Mouse (Mus musculus) lung, embryonic 15.5 days (tissue): ENCODE data around the gene Gm47955. TPM values are rescaled to one million over a fixed set of nuclear protein-coding genes. Genes with fewer than 3 reads are reported as not detected.
"Not testable (repeated sequence)": the region's sequence is repeated elsewhere in the genome, so short reads cannot be mapped to it uniquely, and the experiment has no call there.

Experiments used
- ATAC-seq: fragments of 200-750 bp; cut with Nextera tagmentation; 2 replicates; pipeline ENCODE4 v1.8.0; 2017; ENCODE audit warnings: moderate number of reproducible peaks, borderline replicate concordance; ENCODE audit not compliant: low FRiP score, low TSS enrichment; ENCODE audit errors: extremely low read depth
- H3K27ac ChIP-seq: fragments of 300-500 bp; sonication (generic); 2 replicates; pipeline ENCODE4 v1.5.1; 2015; ENCODE audit warnings: moderate library complexity, mild to moderate bottlenecking, inconsistent platforms
- H3K27me3 ChIP-seq: fragments of 300-500 bp; sonication (generic); 2 replicates; pipeline ENCODE4 v1.6.1; 2015; ENCODE audit warnings: inconsistent platforms
- H3K36me3 ChIP-seq: fragments of 300-500 bp; sonication (generic); 2 replicates; pipeline ENCODE4 v1.6.1; 2015; ENCODE audit warnings: inconsistent platforms
- H3K4me1 ChIP-seq: fragments of 300-500 bp; sonication (generic); 2 replicates; pipeline ENCODE4 v1.6.1; 2015; ENCODE audit warnings: inconsistent platforms
- H3K4me2 ChIP-seq: fragments of 300-500 bp; sonication (generic); 2 replicates; pipeline ENCODE4 v1.6.1; 2015; ENCODE audit warnings: inconsistent platforms, mild to moderate bottlenecking, moderate library complexity
- H3K4me3 ChIP-seq: fragments of 300-500 bp; sonication (generic); 2 replicates; pipeline ENCODE4 v1.5.1; 2015; ENCODE audit warnings: mild to moderate bottlenecking, inconsistent platforms
- H3K9ac ChIP-seq: fragments of 300-500 bp; sonication (generic); 2 replicates; pipeline ENCODE4 v1.6.1; 2015; ENCODE audit warnings: inconsistent platforms
- H3K9me3 ChIP-seq: fragments of 300-500 bp; sonication (generic); 2 replicates; pipeline ENCODE4 v1.6.1; 2016; ENCODE audit warnings: inconsistent platforms
- WGBS: fragments of 180-500 bp; shearing (Covaris S2); methylation state at CpG from one replicate; pipeline ENCODE4 v1.1.7; 2015; 5-methylcytosine and 5-hydroxymethylcytosine counted together
- polyA plus RNA-seq: library from polyadenylated mRNA; unstranded; fragments of >200 nt; fragmentation: Nextera tagmentation; extraction: Ambion mirVana; gene quantifications from 2 replicates; pipeline ENCODE4 v1.2.1, GENCODE M21; 2015

The Gm47955 gene
- polyA plus RNA-seq, 1 experiment from 2014 or later, result not detected

DNA sequence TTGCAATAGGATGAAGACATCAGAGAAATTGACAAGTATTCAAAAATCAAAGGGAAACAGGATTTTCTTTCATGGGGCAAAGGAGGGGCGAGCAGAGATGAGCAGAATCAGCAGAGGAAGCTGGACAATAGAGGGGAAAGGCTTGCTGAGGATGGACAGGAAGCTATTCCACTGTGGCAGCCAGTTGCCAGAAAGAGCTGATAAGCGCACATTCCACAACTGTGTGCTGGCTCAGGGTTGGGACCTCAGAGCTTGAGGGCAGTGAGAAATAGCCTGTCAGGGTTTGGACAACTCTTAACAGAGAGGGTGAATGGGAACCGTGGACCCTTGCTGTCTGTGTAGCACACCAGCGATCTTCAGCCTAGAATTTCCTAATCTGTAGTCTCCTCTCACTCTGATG, 12.0 kb downstream of the Gm47955 start:
- Histone ChIP-seq H3K4me3 (no peak overlapping the region), H3K27ac (peak overlapping the region; percentile 49), H3K9me3 (no peaks in the 10 kb centered on the region), H3K9ac (no peak overlapping the region), H3K4me2 (no peak overlapping the region), H3K36me3 (no peaks in the 10 kb centered on the region), H3K4me1 (peaks cover 6% of the 10 kb centered on the region; the same call in 1 of the 2 replicates), H3K27me3 (no peaks in the 10 kb centered on the region)
- peak; percentile 71; the same call in 1 of the 2 replicates for ATAC-seq
- WGBS, result 20% methylated on average over 4 of the region's 4 CpGs

DNA sequence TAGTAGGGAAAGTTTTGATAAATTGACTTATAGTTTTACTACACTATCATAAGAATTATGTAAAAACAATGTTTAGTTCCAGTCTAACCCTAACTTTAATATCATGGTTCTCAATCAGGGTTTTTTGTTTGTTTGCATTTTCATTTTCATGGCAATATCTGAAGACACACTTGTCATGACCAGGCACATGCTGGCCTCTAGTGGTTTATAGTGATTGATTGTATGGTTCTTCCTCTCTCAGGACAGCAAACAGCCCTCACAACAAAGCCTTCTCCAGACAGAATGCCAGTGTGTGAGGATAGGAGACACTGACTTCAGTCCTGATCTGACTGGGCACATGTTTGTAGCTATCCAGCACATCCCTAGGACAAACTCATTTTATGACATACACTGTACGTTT, 13.2 kb downstream of the Gm47955 start:
- Histone ChIP-seq H3K9ac (no peak overlapping the region), H3K4me1 (peaks cover 6% of the 10 kb centered on the region; the same call in 1 of the 2 replicates), H3K4me2 (no peak overlapping the region), H3K36me3 (no peaks in the 10 kb centered on the region), H3K4me3 (no peak overlapping the region), H3K27me3 (no peaks in the 10 kb centered on the region), H3K27ac (peak overlapping the region; percentile 67), H3K9me3 (no peaks in the 10 kb centered on the region)
- 57% methylated on average over 1 of the region's 1 CpGs for WGBS
- ATAC-seq, result no peak

DNA sequence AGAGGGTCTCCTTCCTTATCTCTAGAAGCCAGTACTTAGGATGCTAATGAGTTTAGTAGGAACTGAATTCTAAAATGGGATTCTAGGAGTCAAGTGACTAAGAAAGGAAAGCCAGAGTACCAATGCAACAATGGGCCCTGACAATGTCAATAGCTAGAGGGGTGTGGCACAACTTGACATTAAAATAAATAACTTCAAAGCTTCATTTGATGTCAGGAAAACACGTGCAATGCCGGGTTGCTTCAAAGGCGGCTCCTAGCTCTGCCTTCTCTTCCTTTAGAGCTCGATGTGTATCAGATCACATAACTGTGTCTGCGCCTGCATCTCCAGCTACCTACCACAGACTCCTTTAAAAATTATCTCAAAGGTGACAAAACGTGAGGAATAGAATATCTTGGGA, 13.8 kb downstream of the Gm47955 start:
- 46% methylated on average over 6 of the region's 6 CpGs for WGBS
- H3K9ac ChIP-seq, result no peak overlapping the region
- no peak overlapping the region for H3K4me3 ChIP-seq
- peak overlapping the region; percentile 67 for H3K27ac ChIP-seq
- H3K4me1 ChIP-seq, result peaks cover 6% of the 10 kb centered on the region; the same call in 1 of the 2 replicates
- H3K36me3 ChIP-seq, result no peaks in the 10 kb centered on the region
- H3K27me3 ChIP-seq, result no peaks in the 10 kb centered on the region
- no peaks in the 10 kb centered on the region for H3K9me3 ChIP-seq
- peak; percentile 67; the same call in 1 of the 2 replicates for ATAC-seq
- H3K4me2 ChIP-seq, result no peak overlapping the region

DNA sequence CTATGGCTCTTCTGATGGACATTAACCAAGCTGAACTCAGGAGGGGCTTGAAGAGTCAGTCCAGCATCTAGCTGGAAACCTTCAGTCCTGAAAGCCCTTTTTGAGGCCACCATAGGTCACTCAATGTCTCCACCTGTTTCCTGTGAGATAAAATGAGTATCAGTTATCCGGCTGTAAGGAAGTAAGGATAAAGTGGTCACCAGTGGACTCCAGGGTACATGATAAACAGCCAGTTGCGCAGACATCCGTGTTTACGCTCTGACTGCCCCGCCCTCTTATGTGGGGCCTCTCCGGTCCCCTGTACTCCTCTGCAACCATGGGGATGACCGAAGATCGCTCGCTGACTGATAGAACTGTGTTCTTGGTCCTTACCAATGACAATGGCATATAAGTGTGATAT, 14.3 kb downstream of the Gm47955 start:
- Histone ChIP-seq H3K4me1 (peaks cover 6% of the 10 kb centered on the region; the same call in 1 of the 2 replicates), H3K4me3 (no peak overlapping the region), H3K36me3 (no peaks in the 10 kb centered on the region), H3K4me2 (no peak overlapping the region), H3K27me3 (no peaks in the 10 kb centered on the region), H3K9me3 (no peaks in the 10 kb centered on the region), H3K27ac (peak overlapping the region; percentile 67), H3K9ac (no peak overlapping the region)
- 64% methylated on average over 9 of the region's 9 CpGs for WGBS
- peak; percentile 65 for ATAC-seq

DNA sequence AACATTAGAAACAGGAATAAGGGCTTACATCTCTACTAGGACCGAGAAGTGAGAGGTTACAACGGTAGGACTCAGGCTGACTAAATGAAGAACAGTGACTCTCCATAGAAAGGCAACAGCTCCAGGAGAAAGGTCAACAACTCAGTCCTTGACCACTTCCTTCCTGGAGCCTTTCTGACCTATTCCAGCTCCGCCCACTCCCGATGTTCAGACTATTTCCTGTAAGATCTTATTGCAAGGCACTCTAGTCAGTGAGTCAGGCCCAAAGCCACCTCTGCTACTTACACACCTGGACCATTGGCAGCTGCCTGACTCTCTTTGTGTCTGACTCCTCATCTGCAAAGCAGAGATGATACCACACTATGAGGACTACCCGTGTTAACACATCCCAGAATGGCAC, 15.7 kb downstream of the Gm47955 start:
- no peaks in the 10 kb centered on the region for H3K36me3 ChIP-seq
- H3K9ac ChIP-seq, result no peak overlapping the region
- H3K27me3 ChIP-seq, result no peaks in the 10 kb centered on the region
- H3K9me3 ChIP-seq, result no peaks in the 10 kb centered on the region
- H3K4me3 ChIP-seq, result no peak overlapping the region
- no peak overlapping the region for H3K4me2 ChIP-seq
- H3K27ac ChIP-seq, result no peak overlapping the region
- H3K4me1 ChIP-seq, result peaks cover 6% of the 10 kb centered on the region; the same call in 1 of the 2 replicates
- no peak for ATAC-seq
- WGBS, result 64% methylated on average over 5 of the region's 5 CpGs

DNA sequence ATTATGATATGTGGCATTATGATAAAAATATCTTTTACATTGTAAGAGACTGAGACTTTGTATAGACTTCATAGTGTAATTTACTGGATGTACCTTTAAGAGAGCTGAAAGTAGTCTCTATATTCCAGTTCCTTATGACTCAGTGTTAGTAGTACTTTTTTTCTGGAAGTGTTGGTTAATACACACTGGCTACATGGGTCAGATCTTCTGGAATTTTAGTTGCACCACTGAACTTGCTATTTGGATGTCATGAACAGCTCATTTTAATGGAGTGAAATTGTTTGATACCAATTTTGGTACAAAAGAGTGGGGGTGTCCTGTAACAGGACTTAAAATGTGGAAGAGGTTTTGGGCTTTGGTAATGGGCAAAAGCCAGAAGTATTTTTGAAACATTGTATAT, 17.8 kb downstream of the Gm47955 start:
- Histone ChIP-seq H3K9ac (no peak overlapping the region), H3K27me3 (no peaks in the 10 kb centered on the region), H3K36me3 (no peaks in the 10 kb centered on the region), H3K4me3 (no peak overlapping the region), H3K4me1 (no peaks in the 10 kb centered on the region), H3K27ac (no peak overlapping the region), H3K4me2 (no peak overlapping the region), H3K9me3 (no peaks in the 10 kb centered on the region)
- no peak for ATAC-seq

DNA sequence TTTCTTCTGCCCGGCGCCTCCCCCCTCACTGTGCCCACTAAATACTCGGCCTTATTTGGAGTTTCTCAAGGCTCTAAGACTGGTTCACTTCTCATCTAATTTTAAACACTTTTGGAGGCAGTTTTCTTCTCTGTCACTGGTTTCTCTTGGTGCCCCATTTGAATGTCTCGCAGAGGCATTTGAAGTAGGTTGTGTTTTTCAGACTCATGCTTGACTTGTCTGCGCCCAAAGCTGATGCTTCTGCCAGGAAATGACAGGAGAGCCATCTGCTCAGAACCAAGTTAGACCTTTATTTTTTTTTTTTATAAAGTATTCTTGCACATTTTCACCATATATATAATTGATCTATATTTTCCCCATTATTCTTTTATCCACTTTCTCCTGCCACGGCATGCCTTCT, 26.7 kb downstream of the Gm47955 start:
- ATAC-seq, result no peak
- no peaks in the 10 kb centered on the region for H3K4me1 ChIP-seq
- H3K9ac ChIP-seq, result no peak overlapping the region
- no peaks in the 10 kb centered on the region for H3K36me3 ChIP-seq
- H3K4me3 ChIP-seq, result no peak overlapping the region
- no peaks in the 10 kb centered on the region for H3K9me3 ChIP-seq
- H3K27ac ChIP-seq, result no peak overlapping the region
- no peaks in the 10 kb centered on the region for H3K27me3 ChIP-seq
- H3K4me2 ChIP-seq, result no peak overlapping the region
- WGBS, result 82% methylated on average over 6 of the region's 6 CpGs

DNA sequence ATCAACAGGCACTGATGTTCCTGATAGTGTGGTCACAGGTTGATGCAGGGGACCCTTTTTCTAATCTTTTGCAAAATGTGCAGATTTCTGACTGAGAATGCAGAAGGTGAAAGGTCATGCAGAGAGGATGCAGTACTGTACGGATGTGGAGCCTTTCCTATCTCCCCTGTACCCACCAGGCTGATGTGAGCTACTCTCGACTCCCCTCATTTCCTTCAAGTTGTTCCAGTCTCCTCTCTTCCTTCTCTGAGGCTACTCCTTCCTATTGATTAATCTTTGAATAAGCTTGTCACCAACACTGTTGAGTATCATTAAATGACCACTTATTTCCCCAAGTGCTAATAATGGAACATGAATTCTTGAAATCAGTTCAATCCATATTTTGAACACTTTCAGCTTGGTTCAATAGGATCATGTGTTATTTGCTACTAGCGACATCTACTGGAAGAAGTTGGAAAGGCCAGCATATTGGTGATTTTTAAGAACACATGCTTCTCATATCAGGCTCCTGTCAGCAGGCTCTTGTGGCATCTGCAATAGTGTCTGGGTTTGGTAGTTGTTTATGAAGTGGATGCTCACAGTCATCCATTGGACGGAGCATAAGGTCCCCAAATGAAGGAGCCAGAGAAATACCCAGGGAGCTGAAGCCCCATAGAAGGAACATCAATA, 27.6 kb downstream of the Gm47955 start:
- Histone ChIP-seq H3K4me2 (no peak overlapping the region), H3K27me3 (no peaks in the 10 kb centered on the region), H3K27ac (no peak overlapping the region), H3K9me3 (no peaks in the 10 kb centered on the region), H3K4me1 (no peaks in the 10 kb centered on the region), H3K4me3 (no peak overlapping the region), H3K36me3 (no peaks in the 10 kb centered on the region), H3K9ac (no peak overlapping the region)
- 0 out of 2 replicates have a peak, but pooled peaks have one; percentile 23 for ATAC-seq
- 21% methylated on average over 4 of the region's 4 CpGs for WGBS

DNA sequence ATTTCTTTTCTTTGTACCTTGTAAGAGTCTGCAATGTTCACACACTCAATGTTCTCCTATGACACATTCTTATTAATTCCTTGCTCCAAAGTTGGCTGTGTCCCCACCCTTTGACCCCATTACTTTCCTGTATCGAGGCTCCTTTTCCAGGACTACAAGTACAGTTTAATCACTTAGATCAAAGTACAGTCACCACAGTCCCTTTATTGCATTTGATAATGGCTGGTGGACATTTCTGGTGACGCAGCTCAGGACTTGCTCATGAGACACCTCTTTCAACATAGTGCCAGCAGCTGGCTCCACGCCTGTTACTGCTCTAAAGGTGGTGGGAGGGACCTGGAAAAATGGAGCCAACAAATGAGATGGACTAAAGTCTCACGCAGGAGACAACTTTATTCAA, 31.0 kb downstream of the Gm47955 start:
- Histone ChIP-seq H3K4me3 (no peak overlapping the region), H3K4me1 (no peaks in the 10 kb centered on the region), H3K9me3 (no peaks in the 10 kb centered on the region), H3K27ac (no peak overlapping the region), H3K9ac (no peak overlapping the region), H3K4me2 (no peak overlapping the region), H3K27me3 (no peaks in the 10 kb centered on the region), H3K36me3 (no peaks in the 10 kb centered on the region)
- no peak for ATAC-seq
- 52% methylated on average over 4 of the region's 4 CpGs for WGBS

DNA sequence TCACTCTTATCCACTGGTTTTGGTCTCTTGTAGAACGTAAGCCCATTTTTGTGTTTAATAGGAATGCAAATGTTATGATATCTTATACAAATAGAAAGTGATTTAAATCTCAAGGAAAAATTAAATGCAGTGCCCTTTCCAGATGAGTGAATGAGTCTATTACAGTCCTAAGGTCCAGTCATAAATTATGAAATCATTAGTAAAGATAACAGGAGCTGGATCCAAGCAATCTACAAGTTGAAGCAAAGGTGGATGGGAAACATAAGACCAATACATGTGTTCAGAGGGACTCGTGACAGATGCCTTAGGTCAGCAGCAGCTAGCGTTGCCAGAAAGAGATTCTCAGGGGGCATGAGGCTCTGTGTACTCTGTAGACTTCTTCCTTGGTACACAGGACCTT, 31.5 kb downstream of the Gm47955 start:
- 74% methylated on average over 3 of the region's 3 CpGs for WGBS
- no peak overlapping the region for H3K4me3 ChIP-seq
- H3K4me1 ChIP-seq, result no peaks in the 10 kb centered on the region
- no peak for ATAC-seq
- H3K4me2 ChIP-seq, result no peak overlapping the region
- H3K9me3 ChIP-seq, result no peaks in the 10 kb centered on the region
- no peak overlapping the region for H3K27ac ChIP-seq
- H3K9ac ChIP-seq, result no peak overlapping the region
- H3K27me3 ChIP-seq, result no peaks in the 10 kb centered on the region
- H3K36me3 ChIP-seq, result no peaks in the 10 kb centered on the region

DNA sequence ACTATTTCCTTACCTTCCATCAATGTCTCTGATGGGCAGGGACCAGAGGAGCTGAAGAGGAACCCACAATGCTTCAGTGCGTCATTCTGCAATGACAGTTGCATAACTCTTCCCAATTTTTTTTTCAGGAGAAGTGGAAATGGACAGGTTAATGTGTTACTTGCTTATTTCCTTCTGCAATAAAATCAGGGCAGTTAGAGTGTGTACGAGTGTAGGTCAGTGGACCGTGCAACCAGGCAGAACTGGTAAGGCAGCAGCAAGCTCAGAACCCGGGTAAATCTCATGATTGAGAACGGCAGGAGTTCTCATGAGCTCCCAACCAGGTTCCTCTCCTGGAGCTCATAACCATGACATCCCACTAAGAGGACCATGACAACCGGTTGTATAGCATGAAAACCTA, 32.0 kb downstream of the Gm47955 start:
- ATAC-seq, result no peak
- Histone ChIP-seq H3K4me1 (no peaks in the 10 kb centered on the region), H3K27ac (no peak overlapping the region), H3K27me3 (no peaks in the 10 kb centered on the region), H3K9ac (no peak overlapping the region), H3K36me3 (no peaks in the 10 kb centered on the region), H3K4me3 (no peak overlapping the region), H3K4me2 (no peak overlapping the region), H3K9me3 (no peaks in the 10 kb centered on the region)
- WGBS, result 86% methylated on average over 6 of the region's 6 CpGs

DNA sequence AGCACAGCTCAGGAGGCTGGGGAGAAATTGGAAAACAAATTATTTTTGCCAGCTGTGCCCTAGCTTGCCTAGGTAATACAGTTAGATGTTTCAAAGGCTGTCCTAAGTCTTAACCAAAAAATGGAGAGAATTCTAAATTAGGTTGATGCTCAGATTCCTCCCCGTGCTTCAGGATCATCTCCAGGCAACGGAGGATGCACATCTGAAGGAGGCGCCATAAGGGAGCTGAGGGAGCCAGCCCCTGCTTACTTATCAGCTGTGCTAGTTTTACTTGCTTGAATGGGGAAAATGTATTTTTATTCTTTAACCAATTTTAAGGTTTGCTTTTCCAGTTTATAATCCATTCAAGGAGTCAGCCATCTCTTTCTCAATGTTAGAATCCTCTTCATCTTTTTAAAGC, 33.9 kb downstream of the Gm47955 start:
- Histone ChIP-seq H3K27me3 (no peaks in the 10 kb centered on the region), H3K9ac (no peak overlapping the region), H3K4me1 (no peaks in the 10 kb centered on the region), H3K36me3 (no peaks in the 10 kb centered on the region), H3K4me2 (no peak overlapping the region), H3K27ac (no peak overlapping the region), H3K4me3 (no peak overlapping the region), H3K9me3 (no peaks in the 10 kb centered on the region)
- 74% methylated on average over 3 of the region's 3 CpGs for WGBS
- ATAC-seq, result no peak

DNA sequence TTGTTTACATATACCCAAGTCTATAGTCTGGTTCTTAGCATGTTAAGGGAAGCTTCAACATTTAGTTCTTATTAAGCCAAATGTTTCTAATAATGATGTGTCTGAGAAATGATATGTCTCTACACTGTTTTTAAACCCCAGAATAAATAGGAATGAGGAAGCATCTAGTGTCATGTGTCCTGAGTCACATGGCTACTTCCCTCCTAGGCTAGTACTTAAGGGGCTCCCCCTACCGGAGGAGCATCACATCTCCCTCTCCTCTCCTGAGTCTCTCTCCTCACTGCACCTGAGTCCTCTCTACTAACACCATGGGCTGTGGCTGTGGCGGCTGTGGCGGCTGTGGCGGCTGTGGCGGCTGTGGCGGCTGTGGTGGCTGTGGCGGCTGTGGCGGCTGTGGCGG, 40.2 kb downstream of the Gm47955 start, which contains the start of gene Gm47959:
TSS of gene Gm47959 (plus strand) at position 243 of the 400 bp plus-strand sequence.
- H3K27ac ChIP-seq, ATAC-seq, H3K9ac ChIP-seq, H3K4me1 ChIP-seq, H3K27me3 ChIP-seq, H3K36me3 ChIP-seq, H3K4me3 ChIP-seq, H3K4me2 ChIP-seq, H3K9me3 ChIP-seq: not testable (repeated sequence)
- 92% methylated on average over 5 of the region's 9 CpGs for WGBS
